Mouse (Mus musculus): Measurements from ENCODE around the gene Crot.

DNA sequence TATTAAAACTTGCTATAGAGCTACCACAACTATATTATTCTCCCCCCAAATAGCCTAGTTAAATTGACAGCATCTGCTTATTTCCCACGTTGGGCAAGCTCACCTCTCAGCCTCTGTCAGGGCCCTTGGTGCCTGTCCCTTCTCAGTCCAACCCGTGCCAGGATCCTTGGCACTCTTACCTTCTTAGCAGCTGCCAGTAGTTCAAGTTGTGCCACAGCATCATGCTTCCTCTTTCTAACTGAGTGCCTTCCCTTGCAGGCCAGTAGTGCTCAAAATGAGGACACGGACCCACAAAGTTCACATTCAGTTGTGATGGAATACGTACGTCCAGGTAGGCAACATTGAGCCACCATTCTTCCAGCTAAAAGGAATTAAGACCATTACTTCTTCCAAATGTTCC lies 9.2 kb downstream of the Crot start:
- TF ChIP-seq CTCF (IDR thresholded peaks at IDR 0.05; ENCODE audit: low read depth, low read length) (no peak), POLR2AphosphoS5 (IDR thresholded peaks at IDR 0.05; ENCODE audit: insufficient replicate concordance, low read depth, low read length) (no peak), GATA1 (IDR thresholded peaks at IDR 0.05; ENCODE audit: borderline replicate concordance, low read length) (no peak), TAL1 (conservative IDR thresholded peaks at IDR 0.05; ENCODE audit: low read depth, low read length) (no peak), GATA2 (IDR thresholded peaks at IDR 0.05; ENCODE audit: borderline replicate concordance, low read depth, low read length) (no peak)

Data from G1E (cell line).